ENCODE assay signal across 8 mouse cellular contexts in the genomic region with DNA sequence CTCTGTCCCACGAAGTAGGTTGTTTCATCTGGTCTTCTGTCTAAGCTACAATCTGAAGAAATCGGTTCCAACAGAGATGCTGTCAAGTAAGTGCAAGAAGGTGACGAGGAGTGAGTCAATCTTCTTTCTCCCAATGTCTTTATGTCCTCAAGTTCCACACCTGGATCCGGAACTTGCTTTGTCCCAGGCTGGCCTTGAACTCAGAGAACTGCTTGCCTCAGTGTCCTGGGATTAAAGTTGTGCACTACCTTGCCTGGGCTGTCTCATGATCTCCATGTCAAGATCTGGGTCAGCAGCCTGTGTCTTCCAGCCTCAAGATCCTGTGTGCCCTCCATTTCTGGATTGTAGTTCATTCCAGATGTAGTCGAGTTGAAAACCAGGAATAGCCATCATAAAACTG. TPM values are rescaled to one million over a fixed set of nuclear protein-coding genes. Genes with fewer than 3 reads are reported as not detected.
DNase-seq lines count a peak whose midpoint lies in the region; ATAC-seq and TF ChIP-seq lines count a peak whose summit lies in the region.

Rbm17 (minus strand) TSS at position 101 of the 400 bp plus-strand sequence.

- no peak for ATAC-seq in hindbrain, embryonic 14.5 days (ENCODE audit: low FRiP score)
- no peak for ATAC-seq in liver, embryonic 15.5 days (ENCODE audit: insufficient read depth)

- TF ChIP-seq POLR2A in cerebellum, adult 2 months (IDR thresholded peaks at IDR 0.05; ENCODE audit: borderline replicate concordance, insufficient read depth, low read length): no peak

- WGBS in cerebellum, adult 2 months: 87% methylated on average over 5 of the region's 5 CpGs
- 89% methylated on average over 5 of the region's 5 CpGs for WGBS in hindbrain, embryonic 14.5 days
- WGBS in liver, embryonic 15.5 days (ENCODE audit: insufficient replicate concordance): 66% methylated on average over 5 of the region's 5 CpGs

- H3K27me3 ChIP-seq in cerebellum, adult 2 months (ENCODE audit: control insufficient read depth, insufficient read depth, low read length): no peaks in the 10 kb centered on the region
- H3K27me3 ChIP-seq in hindbrain, embryonic 14.5 days (ENCODE audit: control insufficient read depth, insufficient read depth, low read length): no peaks in the 10 kb centered on the region
- H3K27me3 ChIP-seq in liver, embryonic 15.5 days: no peaks in the 10 kb centered on the region

- H3K4me3 ChIP-seq in cerebellum, adult 2 months (replicated peaks; ENCODE audit: insufficient read depth, low read depth, low read length): peak within 1 kb of the TSS; percentile 95
- H3K4me3 ChIP-seq in hindbrain, embryonic 14.5 days (replicated peaks; ENCODE audit: low read length): peak within 1 kb of the TSS; percentile 87
- peak within 1 kb of the TSS; percentile 95 for H3K4me3 ChIP-seq in liver, embryonic 15.5 days (replicated peaks)

- H3K4me2 ChIP-seq in hindbrain, embryonic 14.5 days (replicated peaks): peak within 1 kb of the TSS; percentile 83; the same call in 1 of the 2 replicates
- H3K4me2 ChIP-seq in liver, embryonic 15.5 days: peak within 1 kb of the TSS; percentile 74

- no peaks in the 10 kb centered on the region for H3K9me3 ChIP-seq in hindbrain, embryonic 14.5 days (ENCODE audit: control insufficient read depth, low read length)
- no peaks in the 10 kb centered on the region for H3K9me3 ChIP-seq in liver, embryonic 15.5 days (replicated peaks)

- H3K36me3 ChIP-seq in hindbrain, embryonic 14.5 days (replicated peaks; ENCODE audit: control insufficient read depth, insufficient read depth): peaks cover 17% of the 10 kb centered on the region
- H3K36me3 ChIP-seq in liver, embryonic 15.5 days (replicated peaks): peaks cover 13% of the 10 kb centered on the region

- no peaks in the 10 kb centered on the region for H3K4me1 ChIP-seq in cerebellum, adult 2 months (ENCODE audit: control insufficient read depth, insufficient read depth, low read length)
- peaks cover 10% of the 10 kb centered on the region for H3K4me1 ChIP-seq in hindbrain, embryonic 14.5 days (replicated peaks; ENCODE audit: control insufficient read depth, insufficient read depth, low read length)
- H3K4me1 ChIP-seq in liver, embryonic 15.5 days (replicated peaks): peaks cover 13% of the 10 kb centered on the region

- no peak for TF ChIP-seq CTCF in cerebellum, adult 2 months (IDR thresholded peaks at IDR 0.05; ENCODE audit: borderline replicate concordance, insufficient read depth, low read depth, low read length)

- no peak for DNase-seq in cerebellum, adult 2 months
- no peak for DNase-seq in cerebellum, adult 9-11 months
- DNase-seq in adrenal gland, adult 2 months: no peak
- no peak for DNase-seq in gastrocnemius, adult 18-20 months (ENCODE audit: low spot score)
- no peak for DNase-seq in hindbrain, embryonic 14.5 days (ENCODE audit: low spot score)
- DNase-seq in cerebellum, adult 11 months: no peak
- DNase-seq in frontal cortex, postnatal 14 days (ENCODE audit: low spot score in 2 of 2): no peak

- peak within 1 kb of the TSS; percentile 93 for H3K9ac ChIP-seq in hindbrain, embryonic 14.5 days
- H3K9ac ChIP-seq in liver, embryonic 15.5 days: peak within 1 kb of the TSS; percentile 93

- peak within 1 kb of the TSS; percentile 56 for H3K27ac ChIP-seq in cerebellum, adult 2 months (ENCODE audit: insufficient read depth, low read length)
- peak within 1 kb of the TSS; percentile 68; the same call in 1 of the 2 replicates for H3K27ac ChIP-seq in hindbrain, embryonic 14.5 days
- H3K27ac ChIP-seq in liver, embryonic 15.5 days (replicated peaks): peak within 1 kb of the TSS; percentile 68

RNA-seq across cellular contexts. Expression of gene Rbm17, which starts in this region (rescaled TPM):
- 136 and 137 TPM in 2 replicates for polyA plus RNA-seq in cerebellum, adult 2 months (2012; rRNA removed)
- 100 to 1,000 TPM in 1 of 2 experiments, 10 to 100 TPM in 1; 98.1 to 104 TPM for total RNA-seq in adrenal gland, adult 2 months (2021)
- polyA plus RNA-seq in adrenal gland, adult 2 months (2012; rRNA removed): 12.8 and 21.1 TPM in 2 replicates
- total RNA-seq in gastrocnemius, adult 18-20 months (2021): 10 to 100 TPM; 54.7 to 55.5 TPM
- 116 and 118 TPM in 2 replicates for polyA plus RNA-seq in hindbrain, embryonic 14.5 days (2014; fragmentation: Nextera tagmentation; extraction: Ambion mirVana)
- polyA plus RNA-seq in liver, embryonic 15.5 days (2015; fragmentation: Nextera tagmentation; extraction: Ambion mirVana): 49.8 and 52.4 TPM in 2 replicates
